Mouse (Mus musculus) spleen, postnatal 4 days (tissue): ENCODE data around the gene Gkn3.

Experiments used
- DNase-seq, 2 experiments: peaks; one replicate each; pipeline ENCODE4 v3.0.0; 2022; ENCODE audit warnings: low spot score in 2 of 2

Gkn3 gene

GRCm38 (mm10) chr6:87354441-87354840, 34.3 kb downstream of the Gkn3 start:
- no peak for DNase-seq

- DNase-seq: no peak
Measured at GRCm38 (mm10) chr6:87350829-87351228, 37.9 kb downstream of the Gkn3 start, which contains the start of gene Gkn1. Gene Gkn1, minus strand, starts transcription at chr6:87350942.

- no peak for DNase-seq
Measured at GRCm38 (mm10) chr6:87335935-87336295, 52.8 kb downstream of the Gkn3 start.

GRCm38 (mm10) chr6:87335091-87335934, 53.4 kb downstream of the Gkn3 start, which contains the start of gene Antxr1:
Gene Antxr1, minus strand, starts transcription at chr6:87335821.
- DNase-seq: peak in 1 of 2 experiments; percentile 15

- no peak for DNase-seq
Measured at GRCm38 (mm10) chr6:87334361-87335090, 54.2 kb downstream of the Gkn3 start.
